Mouse (Mus musculus) retina, postnatal 7 days (tissue): ENCODE measurements at regions not wholly inside any gene's neighbourhood (a gene's known extent, or its start where the extent isn't known, plus 50 kb on each side); places are given as distances from the start of the nearest gene placed in this dataset.
A peak's percentile ranks its signal among the peaks of the same experiment; 100 is the strongest.

Source experiments
- DNase-seq: peaks from one replicate; pipeline ENCODE4 v3.0.0-alpha.2; 2012; ENCODE audit warnings: low read depth, low spot score

GRCm38 (mm10) chr8:100515896-100516295 lies 1099.6 kb upstream of the Cdh8 start:
- DNase-seq, result peak; percentile 3

DNA sequence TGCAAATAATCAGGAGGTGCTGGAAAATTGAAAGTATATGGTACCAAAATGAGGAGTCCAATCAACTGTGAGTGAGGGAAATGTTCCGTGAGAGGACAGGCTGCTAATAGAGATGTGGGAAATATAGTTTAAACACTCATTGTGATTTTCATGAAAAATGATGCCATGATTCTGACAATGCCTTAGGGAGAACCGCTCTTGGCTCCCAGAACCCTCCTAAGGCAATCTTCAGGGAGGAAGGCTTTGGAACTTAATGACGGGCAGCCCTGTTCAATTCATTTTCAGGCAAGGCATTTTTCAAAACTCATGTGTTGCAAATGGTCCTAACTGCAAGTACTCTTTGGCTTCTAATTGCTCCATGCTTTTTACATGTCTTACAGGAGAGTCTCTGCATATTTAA lies 1098.9 kb upstream of the Cdh8 start:
- no peak for DNase-seq

- DNase-seq, result no peak
Observed at GRCm38 (mm10) chr8:100506478-100506877, 1090.2 kb upstream of the Cdh8 start.

DNA sequence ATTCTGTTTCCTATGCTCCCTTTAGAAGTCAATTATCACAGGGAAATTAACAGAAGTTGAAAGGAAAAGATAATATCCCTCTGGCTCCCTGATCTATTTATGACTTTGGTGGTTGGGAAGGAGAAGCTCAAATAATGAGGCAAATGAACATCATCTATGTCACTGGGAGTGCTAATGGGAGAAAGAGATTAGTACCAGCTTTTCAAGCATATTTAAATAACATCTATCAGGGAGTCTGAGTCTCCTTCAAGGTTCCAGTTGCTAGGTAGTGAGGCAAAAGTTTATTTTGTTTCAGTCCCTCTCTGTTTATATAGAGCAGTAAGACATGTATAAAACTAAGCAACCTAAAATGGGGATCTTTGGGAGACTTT lies 1084.1 kb upstream of the Cdh8 start:
- no peak for DNase-seq

GRCm38 (mm10) chr8:100499614-100500341 lies 1083.5 kb upstream of the Cdh8 start:
- no peak for DNase-seq

GRCm38 (mm10) chr8:100494445-100494844 lies 1078.2 kb upstream of the Cdh8 start:
- no peak for DNase-seq

GRCm38 (mm10) chr8:100475950-100476349 lies 1059.7 kb upstream of the Cdh8 start:
- DNase-seq, result no peak

DNA sequence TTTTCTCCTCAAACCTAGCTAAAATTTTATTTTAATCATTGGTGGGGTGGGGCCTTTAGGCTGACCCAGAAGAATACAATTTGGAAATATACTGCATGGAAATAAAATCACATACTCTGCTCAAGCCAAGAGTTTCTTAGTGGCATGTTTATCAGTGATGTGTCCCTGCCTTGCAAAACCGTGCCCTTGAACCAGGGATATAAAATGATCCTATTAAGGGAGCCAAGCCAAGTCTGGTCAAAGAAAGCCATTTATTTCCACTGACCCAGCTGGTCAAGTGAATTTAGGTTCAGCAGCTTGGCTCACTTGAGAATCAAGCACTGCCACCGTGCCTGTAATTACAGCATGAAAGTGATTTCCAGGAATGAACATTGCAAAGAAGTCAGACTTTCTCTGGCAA lies 1035.0 kb upstream of the Cdh8 start:
- no peak for DNase-seq

DNA sequence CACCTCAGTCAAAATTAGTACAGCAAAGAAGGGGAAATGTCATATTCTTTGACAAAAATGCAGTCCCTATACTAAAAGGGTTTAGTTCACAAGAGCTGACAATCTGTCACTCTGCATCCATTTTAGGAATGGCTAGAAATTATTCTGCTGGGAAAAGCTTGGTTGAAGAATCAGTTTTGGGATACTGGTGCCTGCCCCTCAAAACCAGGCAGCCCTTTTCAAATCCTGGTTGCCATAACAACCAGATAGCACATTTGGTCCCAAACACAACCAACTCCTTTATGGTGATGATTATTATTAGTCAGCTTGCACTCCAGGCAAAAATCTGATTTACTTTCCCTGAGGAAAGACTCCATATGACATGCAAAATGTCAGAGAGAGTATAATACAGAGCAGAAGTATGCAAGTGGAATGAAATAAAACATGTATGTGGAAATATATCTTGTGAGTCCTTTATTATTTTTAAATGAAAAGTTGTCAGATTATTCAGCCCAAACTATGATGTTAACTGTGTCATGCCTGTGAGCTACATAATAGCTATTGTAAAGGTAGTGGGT lies 1034.2 kb upstream of the Cdh8 start:
- no peak for DNase-seq

DNA sequence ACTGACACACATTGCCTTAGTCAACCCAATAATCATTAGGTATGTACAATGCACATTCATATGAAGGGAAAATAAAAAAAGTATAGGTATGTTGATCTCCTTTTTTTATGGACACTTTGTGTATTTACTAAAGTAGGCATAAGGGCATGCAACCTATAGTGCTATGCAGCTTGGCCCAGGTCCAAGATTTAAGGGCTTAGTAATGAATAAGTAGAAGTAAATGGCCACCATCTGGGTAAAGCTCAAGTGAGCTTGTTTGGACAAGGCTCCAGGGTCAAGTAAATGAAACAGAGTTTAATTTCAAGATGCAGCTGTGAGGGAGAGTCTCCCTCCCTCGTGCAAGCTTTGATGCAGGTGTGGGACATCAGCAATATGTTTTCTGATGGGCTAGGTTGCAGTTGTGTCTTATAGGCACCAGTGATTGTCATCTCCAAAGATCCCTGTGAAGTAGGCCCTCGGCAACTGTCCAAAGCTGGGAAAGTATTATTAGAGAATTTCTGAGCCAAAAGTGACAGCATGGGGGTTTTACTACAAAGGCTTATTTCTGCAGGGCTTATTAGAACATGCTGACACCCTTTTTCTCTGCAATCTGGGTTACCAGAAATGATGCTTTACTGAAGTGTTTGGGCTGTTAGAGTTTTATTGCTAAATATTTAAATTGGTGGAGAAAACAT lies 1030.5 kb upstream of the Cdh8 start:
- DNase-seq, result no peak
